Mouse (Mus musculus) small intestine, adult 2 months (tissue): ENCODE results near the gene Rab8a.

Experiments used
- CTCF ChIP-seq: fragments of 200-500 bp; IDR thresholded peaks from 2 replicates; pipeline ENCODE4 v1.5.1; 2012; ENCODE audit warnings: low read depth, mild to moderate bottlenecking, control low read depth, inconsistent platforms, low read length, moderate library complexity, mixed read lengths; ENCODE audit not compliant: insufficient replicate concordance, insufficient read length; ENCODE audit errors: extremely low read depth
- POLR2A ChIP-seq: fragments of 200-500 bp; IDR thresholded peaks from 2 replicates; pipeline ENCODE4 v1.6.1; 2012; ENCODE audit warnings: low read depth, mild to moderate bottlenecking, control low read depth, inconsistent platforms, low read length, moderate library complexity

GRCm38 (mm10) chr8:72147266-72147665, 13.7 kb upstream of the Rab8a start:
- TF ChIP-seq CTCF (no peak), POLR2A (no peak)
